Mouse (Mus musculus) thymus, postnatal 0 days (tissue): ENCODE results near the gene Sval2. TPM values are rescaled to one million over a fixed set of nuclear protein-coding genes. Genes with fewer than 3 reads are reported as not detected.

ENCODE experiments used
- DNase-seq: peaks from one replicate; pipeline ENCODE4 v3.0.0-alpha.2; 2015; ENCODE audit warnings: low spot score
- polyA plus RNA-seq: library from polyadenylated mRNA; unstranded; fragments of >200 nt; fragmentation: Nextera tagmentation; extraction: Ambion mirVana; gene quantifications from 2 replicates; pipeline ENCODE4 v1.2.1, GENCODE M21; 2015

The Sval2 gene
- polyA plus RNA-seq, result not detected in 2 replicates

DNA sequence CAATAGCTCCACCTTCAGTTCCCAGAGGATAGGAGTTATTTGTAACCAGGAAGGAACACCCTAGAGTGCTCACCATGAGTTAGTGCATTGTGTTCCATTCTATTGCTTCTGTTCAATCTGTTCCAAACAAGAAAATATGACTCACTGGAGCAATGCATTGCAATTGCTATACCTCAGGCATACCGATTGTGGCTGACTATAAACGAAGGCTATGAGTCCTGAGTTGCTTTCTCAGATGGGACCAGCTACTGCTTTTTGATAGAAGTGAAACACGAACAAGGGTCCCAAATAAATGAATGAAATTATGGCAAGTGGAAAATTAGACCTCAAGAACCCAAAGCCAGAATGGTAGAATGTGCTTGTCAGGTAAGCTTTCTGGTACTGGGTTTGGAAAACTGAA is at the start of gene Sval2:
TSS of gene Sval2 (plus strand) at position 301 of the 400 bp plus-strand sequence.
- DNase-seq, result no peak

DNA sequence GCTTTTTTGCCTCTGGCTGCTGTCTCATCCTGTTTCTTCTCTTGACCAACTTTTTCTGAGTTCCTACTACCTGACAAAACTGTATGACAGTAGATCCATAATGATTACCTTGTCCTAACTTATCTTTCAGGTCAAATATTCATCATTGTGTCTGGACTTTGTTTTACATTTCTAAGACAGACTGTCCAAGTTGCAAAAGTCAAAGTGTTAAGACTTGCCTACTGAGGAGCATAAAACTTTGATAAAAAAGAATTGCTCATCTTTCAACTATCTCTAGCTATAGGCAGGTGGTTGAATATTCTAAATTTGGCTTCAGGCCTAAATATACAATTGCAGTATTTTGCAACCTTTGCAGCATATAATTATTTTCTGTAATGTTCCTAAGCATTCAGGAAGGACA is 28.7 kb upstream of the Sval2 start:
- no peak for DNase-seq

DNA sequence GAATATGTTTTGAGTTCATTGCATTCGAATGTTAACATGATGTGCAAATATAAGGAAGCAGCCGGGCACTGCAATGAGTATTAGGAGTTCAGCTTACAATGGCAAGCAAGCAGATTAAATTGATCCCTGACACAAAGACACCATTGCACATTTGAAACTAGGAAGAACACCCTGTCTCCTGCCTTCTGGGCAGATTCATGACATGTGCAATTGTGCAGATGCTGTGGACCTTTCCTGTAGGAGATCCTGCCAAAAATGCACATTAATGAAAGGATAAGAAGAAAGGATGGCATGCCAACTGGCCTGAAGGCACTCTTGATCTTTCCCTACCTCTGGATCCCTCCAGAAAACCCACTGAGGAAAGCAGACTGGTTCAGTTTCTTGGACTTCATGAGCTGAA is 23.3 kb upstream of the Sval2 start:
- DNase-seq, result no peak

DNA sequence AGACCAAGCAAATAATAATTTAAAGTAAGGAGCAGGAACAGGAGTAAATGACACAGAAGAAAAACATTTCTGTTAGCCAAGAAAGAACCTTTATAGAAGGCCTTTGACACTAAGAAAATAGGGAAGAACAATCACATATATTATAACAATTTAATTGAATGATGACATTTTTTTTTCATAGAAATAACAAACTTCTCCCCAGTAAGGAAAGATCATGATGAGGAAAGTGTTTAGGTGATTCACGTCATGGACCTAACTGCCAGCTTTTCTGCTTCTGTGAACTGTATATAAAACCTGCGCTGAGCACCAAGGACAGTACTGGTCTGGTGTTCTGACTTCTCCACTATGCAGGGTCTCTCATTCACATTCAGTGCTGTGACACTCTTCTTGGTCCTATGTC is 5.6 kb upstream of the Sval2 start, which contains the start of gene Pip:
TSS of gene Pip (plus strand) at position 301 of the 400 bp plus-strand sequence.
- no peak for DNase-seq

DNA sequence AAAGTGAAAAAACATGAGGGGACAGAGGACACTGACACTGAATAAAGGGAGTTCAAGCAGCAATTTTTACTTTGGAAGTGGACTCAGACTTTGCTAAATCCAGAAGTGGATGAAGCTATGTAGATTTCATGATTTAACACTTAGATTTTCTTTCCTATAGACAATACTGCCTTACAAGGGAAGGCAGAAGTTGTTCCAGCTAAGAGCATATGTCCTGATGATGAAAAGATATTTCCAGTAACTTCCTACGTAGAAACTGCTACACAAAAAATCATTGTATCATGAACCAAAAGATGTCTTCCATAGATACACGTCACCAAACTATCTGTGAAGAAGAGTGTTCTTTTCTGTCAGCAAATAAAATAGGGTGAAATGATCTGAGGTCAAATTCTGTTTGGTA is 11.2 kb downstream of the Sval2 start:
- DNase-seq, result no peak

DNA sequence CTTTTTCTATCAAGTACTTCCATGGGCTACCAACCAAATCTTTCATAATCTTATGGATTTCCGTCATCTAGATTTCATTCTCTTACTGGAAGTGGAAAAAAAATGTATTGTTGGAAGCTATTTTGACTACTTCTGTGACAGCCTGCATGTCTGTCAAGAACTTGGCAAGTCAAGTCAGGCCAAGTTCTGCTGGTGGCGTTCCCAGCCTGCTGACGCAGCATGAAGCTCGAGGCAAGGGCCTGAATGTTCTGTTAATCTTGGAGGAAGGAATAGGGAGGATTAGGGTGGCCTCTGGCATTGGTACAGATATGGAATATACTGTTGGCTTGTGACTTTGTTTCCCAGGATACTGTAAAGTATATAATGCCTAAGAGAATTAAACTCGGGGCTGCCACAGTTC is 58.8 kb downstream of the Sval2 start:
- no peak for DNase-seq

Other genes starting within 250 kb of the Sval2 start
- 81.3 and 84.2 TPM in 2 replicates for gene Ephb6, start 247.5 kb upstream of the Sval2 start, polyA plus RNA-seq
- gene Trpv6, start 216.6 kb upstream of the Sval2 start, polyA plus RNA-seq, result 0.64 and 1.1 TPM in 2 replicates
- 0.04 TPM in 1 of 2 replicates, not detected in the other for gene Trpv5, start 172.2 kb upstream of the Sval2 start, polyA plus RNA-seq
- 0.18 TPM in 1 of 2 replicates, not detected in the other for gene Llcfc1, start 168.6 kb upstream of the Sval2 start, polyA plus RNA-seq
- 0.31 and 0.75 TPM in 2 replicates for gene Kel, start 148.7 kb upstream of the Sval2 start, polyA plus RNA-seq
- not detected in 2 replicates for gene Olfr459, start 77.8 kb upstream of the Sval2 start, polyA plus RNA-seq
- not detected in 2 replicates for gene Pip, start 5.5 kb upstream of the Sval2 start, polyA plus RNA-seq
- gene Sval1, start 98.6 kb downstream of the Sval2 start, polyA plus RNA-seq, result 0.23 and 0.66 TPM in 2 replicates
- not detected in 2 replicates for gene Sval3, start 115.2 kb downstream of the Sval2 start, polyA plus RNA-seq
- gene Sva, start 185.4 kb downstream of the Sval2 start, polyA plus RNA-seq, result not detected in 2 replicates